Comparison of ENCODE assay signal across 17 mouse cellular contexts in the genomic region with DNA sequence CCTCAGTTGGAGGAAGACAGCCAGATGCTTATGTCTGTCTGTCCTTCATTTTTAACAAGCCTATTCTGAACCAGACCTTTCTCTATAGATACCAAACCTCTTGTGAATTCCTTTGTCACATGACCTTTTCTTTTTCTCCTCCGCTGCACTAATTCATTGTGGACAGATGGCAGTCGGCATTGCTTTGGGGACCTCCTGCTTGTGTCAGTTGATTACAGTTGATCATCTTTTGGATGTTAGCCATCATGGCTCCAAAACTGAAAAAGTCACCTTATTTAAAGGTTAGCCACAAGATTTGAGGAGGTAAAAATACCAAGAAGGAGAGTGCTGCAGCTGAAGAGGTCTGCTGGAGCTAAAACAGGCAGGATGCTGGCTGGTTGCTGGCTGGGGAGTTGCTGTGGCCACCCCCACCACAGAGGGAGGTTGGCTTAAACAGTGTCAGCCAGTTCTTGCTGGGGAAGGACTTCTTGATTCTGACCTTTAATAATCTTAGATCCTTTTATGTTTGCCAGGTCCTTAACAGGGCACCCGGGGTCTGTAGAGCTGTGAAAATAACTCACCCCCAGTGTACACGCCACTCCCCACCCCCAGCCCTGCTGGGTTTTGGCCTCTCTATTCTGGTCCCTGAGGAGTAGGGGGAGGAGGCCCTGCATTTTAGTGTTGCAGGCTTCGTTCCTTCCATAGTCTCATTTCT. TPM values are rescaled to one million over a fixed set of nuclear protein-coding genes. Genes with fewer than 3 reads are reported as not detected.
DNase-seq lines count a peak whose midpoint lies in the region; ATAC-seq and TF ChIP-seq lines count a peak whose summit lies in the region.
"Had no signal": no experiment of that assay in that cellular context is flagged by ENCODE, and none has a peak within 500 bp of the region (broad histone marks: within the 10 kb centered on the region; RNA-seq: fewer than 3 reads in every experiment).

No protein-coding gene starts in this region.

- no peaks in the 10 kb centered on the region for H3K9me3 ChIP-seq in hindbrain, embryonic 16.5 days (ENCODE audit: control insufficient read depth, low read length)
- H3K9me3 ChIP-seq: limb, embryonic 10.5 days; liver, embryonic 15.5 days; neural tube, embryonic 12.5 days had no signal

- no peak for TF ChIP-seq POLR2A in cerebellum, adult 2 months (IDR thresholded peaks at IDR 0.05; ENCODE audit: borderline replicate concordance, insufficient read depth, low read length)

- intact Hi-C loops in heart, postnatal 25 days (cut with DNase I), result no loop called here

- H3K36me3 ChIP-seq in hindbrain, embryonic 16.5 days (ENCODE audit: control insufficient read depth, insufficient read depth, low read length), result peaks cover 23% of the 10 kb centered on the region

- H3K4me1 ChIP-seq in cerebellum, adult 2 months (ENCODE audit: control insufficient read depth, insufficient read depth, low read length), result peaks cover 41% of the 10 kb centered on the region
- peaks cover 9% of the 10 kb centered on the region for H3K4me1 ChIP-seq in hindbrain, embryonic 16.5 days (ENCODE audit: control insufficient read depth, insufficient read depth, low read depth, low read length)
- H3K4me1 ChIP-seq: limb, embryonic 10.5 days had no signal

- H3K9ac ChIP-seq in hindbrain, embryonic 16.5 days (ENCODE audit: low read depth, low read length), result no peak overlapping the region
- H3K9ac ChIP-seq: liver, embryonic 15.5 days; neural tube, embryonic 12.5 days had no signal

- no peak for TF ChIP-seq CTCF in cerebellum, adult 2 months (IDR thresholded peaks at IDR 0.05; ENCODE audit: borderline replicate concordance, insufficient read depth, low read depth, low read length)

- peak; percentile 76 for DNase-seq in heart, adult 11 months
- DNase-seq in heart, postnatal 25 days (ENCODE audit: low spot score), result no peak
- DNase-seq in Muller cell, postnatal 12 days (ENCODE audit: inconsistent ontology term), result peak; percentile 39
- DNase-seq in cerebellum, adult 2 months, result peak; percentile 79 to 94
- no peak for DNase-seq in c-Kit-positive CD71-positive TER-119-positive erythroid progenitor cells, embryonic 14.5 days (ENCODE audit: low spot score)
- DNase-seq in lung, adult 18-20 months, result no peak
- DNase-seq in spleen, adult 12 weeks (ENCODE audit: low spot score), result no peak
- DNase-seq: adrenal gland, postnatal 14 days; gastrocnemius, postnatal 10 days; kidney, adult 11 months had no signal

- 5% methylated on average over 5 of the region's 5 CpGs for WGBS in cerebellum, adult 2 months
- 29% methylated on average over 5 of the region's 5 CpGs for WGBS in hindbrain, embryonic 16.5 days

- H3K4me3 ChIP-seq in cerebellum, adult 2 months (replicated peaks; ENCODE audit: insufficient read depth, low read depth, low read length), result no peak overlapping the region
- no peak overlapping the region for H3K4me3 ChIP-seq in hindbrain, embryonic 16.5 days (ENCODE audit: low read length)
- H3K4me3 ChIP-seq: layer of hippocampus, adult 2 months; limb, embryonic 10.5 days; liver, embryonic 15.5 days; neural tube, embryonic 12.5 days had no signal

- ATAC-seq in hindbrain, embryonic 16.5 days, result peak; percentile 62
- ATAC-seq: Patski had no signal

- H3K4me2 ChIP-seq in hindbrain, embryonic 16.5 days (ENCODE audit: low read length), result no peak overlapping the region
- H3K4me2 ChIP-seq: liver, embryonic 15.5 days; neural tube, embryonic 12.5 days had no signal

- H3K27ac ChIP-seq in cerebellum, adult 2 months (ENCODE audit: insufficient read depth, low read length), result peak overlapping the region; percentile 91
- H3K27ac ChIP-seq in hindbrain, embryonic 16.5 days (ENCODE audit: low read depth, low read length), result peak overlapping the region; percentile 30
- H3K27ac ChIP-seq: layer of hippocampus, adult 2 months; limb, embryonic 10.5 days; macrophage; neural tube, embryonic 12.5 days had no signal

- no peaks in the 10 kb centered on the region for H3K27me3 ChIP-seq in cerebellum, adult 2 months (ENCODE audit: control insufficient read depth, insufficient read depth, low read length)
- H3K27me3 ChIP-seq in hindbrain, embryonic 16.5 days (replicated peaks; ENCODE audit: control insufficient read depth, insufficient read depth, low read length), result no peaks in the 10 kb centered on the region
- H3K27me3 ChIP-seq: liver, embryonic 15.5 days; neural tube, embryonic 12.5 days; Patski had no signal

RNA-seq across cellular contexts. Expression of a gene that starts 40.1 kb away (rescaled TPM):
- 10 to 100 TPM; 42.9 to 43.9 TPM for total RNA-seq in heart, postnatal 25 days (2021)
- 118 and 124 TPM in 2 replicates for polyA plus RNA-seq in cerebellum, adult 2 months (2012; rRNA removed)
- 36.0 and 41.9 TPM in 2 replicates for polyA plus RNA-seq in hindbrain, embryonic 16.5 days (2015; fragmentation: Nextera tagmentation; extraction: Ambion mirVana)

Comparison
In these comparisons a context has a peak if more than half of its experiments do, and no peak if none do; other contexts are left out.
1. DNase-seq: peak in heart, adult 11 months (single experiment), Muller cell, postnatal 12 days (single experiment) and cerebellum, adult 2 months (2 of 2); none in heart, postnatal 25 days (single experiment), c-Kit-positive CD71-positive TER-119-positive erythroid progenitor cells, embryonic 14.5 days (single experiment), lung, adult 18-20 months (0 of 2) and spleen, adult 12 weeks (single experiment).